Mouse (Mus musculus) adrenal gland, adult 8-10 months (tissue): ENCODE data around the gene Grifin. TPM values are rescaled to one million over a fixed set of nuclear protein-coding genes. Genes with fewer than 3 reads are reported as not detected.
A peak's percentile ranks its signal among the peaks of the same experiment; 100 is the strongest.

ENCODE experiments used
- DNase-seq: peaks from one replicate; pipeline ENCODE4 v3.0.0; 2022
- total RNA-seq, 4 experiments: library from RNA; stranded (reverse); gene quantifications; 2 replicates each; pipeline ENCODE4 v1.2.4; 2022

Gene Grifin
- total RNA-seq, 4 experiments from 2014 or later, result not detected

DNA sequence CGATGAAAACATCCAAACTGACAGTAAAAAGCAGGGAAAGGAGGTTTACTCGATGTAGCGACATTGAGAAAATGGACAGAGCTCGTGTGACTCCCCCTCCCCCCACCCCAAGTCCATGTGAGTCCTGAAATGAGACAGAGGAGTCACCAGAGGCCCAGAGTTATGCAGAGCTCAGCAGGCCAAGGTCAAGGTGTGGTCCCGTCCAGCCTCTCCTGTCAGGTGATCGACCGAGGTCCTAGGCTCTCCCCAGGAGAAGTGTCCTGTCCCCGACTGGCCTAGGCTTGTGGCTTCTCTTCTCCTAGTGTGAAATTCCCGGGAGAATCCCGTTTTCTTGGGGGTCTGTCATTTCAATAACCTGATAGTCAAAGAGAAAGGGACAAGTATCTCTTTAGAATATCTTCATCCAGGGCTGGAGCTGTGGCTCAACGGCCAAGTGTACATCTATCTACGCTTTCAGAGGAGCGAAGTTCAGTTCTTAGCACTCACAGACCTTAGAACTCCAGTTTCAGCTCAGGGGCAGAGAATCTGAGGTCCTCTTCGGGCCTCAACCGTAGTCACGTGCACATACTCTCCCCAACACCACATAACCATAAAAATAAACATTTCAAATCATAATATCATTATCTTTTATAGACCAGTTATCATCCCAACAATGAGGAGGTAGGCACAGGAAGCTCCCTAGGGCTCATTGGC is 24.4 kb upstream of the Grifin start:
- no peak for DNase-seq

DNA sequence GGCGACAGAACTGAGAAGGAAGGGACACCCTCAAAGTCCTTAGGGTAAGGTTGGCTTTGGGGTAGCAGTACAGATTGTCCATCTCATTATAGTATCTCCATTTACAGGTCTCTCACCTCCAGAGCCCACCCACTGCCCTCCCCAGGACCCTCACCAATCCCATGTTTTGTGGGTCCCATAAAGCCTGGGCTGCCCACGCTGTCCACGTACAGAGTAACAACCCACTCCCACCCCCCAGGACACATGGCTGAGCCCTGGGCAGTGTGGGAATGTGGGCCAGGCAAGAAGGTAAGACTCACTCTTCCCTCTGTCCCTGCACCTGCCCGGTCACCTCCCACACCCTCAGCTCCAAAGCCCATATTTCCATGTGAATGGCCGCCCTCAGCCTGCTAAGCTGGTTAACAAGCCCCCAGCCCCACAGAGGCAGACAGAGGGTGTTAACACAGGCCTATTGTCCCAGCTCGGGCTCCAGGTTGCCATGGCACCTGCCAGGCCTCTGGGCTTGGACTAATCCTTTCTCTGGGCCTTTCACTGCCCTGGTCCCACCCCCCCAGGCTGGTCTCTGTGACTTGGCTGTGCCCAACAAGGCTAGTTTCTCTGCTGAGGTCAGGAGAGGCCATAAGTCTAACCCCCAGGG is 19.0 kb upstream of the Grifin start:
- DNase-seq, result no peak

DNA sequence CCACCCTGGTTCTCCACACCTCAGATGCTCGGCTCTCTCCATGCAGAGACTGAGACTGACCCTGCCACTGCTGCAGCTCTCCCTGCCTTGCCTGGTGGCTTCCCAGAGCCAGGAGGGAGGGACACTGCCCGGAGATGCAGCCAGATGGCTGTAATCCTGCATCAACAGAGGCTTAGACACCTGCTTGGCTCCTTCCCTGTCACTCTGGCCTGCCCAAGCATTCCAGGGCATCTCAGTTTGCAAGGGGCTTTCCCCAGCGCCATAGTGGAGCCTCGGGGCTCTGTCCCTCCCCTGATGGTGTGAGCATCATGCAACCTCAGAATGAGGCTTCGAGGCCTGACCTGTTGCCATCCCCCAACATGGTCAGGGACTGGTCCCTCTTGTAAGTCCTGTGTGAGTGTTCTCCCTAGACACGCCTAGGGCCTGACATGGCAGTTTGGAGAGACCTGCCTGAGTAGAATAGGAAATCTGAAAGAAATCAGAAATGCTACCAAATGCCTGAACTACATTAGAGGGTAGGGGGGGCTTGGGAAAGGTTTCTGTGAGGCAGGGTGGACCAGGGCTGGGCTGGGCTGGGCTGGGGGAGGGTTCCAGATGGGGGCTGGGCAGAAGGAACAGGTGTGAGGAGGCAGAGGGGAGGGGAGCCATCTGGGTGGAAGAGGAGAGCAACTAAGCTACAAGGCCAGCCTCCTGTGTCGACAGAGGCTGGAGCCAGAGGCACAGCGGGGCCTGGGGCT is 18.3 kb upstream of the Grifin start:
- no peak for DNase-seq

DNA sequence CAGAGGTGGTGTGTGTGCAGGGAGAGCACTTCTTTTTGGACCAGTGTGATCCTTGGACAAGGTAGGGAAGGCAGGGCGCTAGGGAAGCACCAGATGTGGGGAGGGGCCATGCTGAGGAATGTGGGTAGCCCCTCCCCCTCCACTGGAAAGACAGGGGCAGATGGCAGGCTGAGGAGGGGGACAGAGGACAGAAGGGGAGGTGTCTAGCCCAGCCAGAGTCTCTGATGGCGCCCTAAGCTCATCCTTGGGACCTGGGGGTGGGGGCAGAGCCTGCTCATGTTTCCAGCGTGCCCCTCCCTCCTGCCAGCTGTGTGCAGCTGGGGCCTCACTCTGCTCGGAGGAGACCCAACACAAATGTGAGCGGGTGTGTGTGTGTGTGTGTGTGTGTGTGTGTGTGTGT is 16.7 kb upstream of the Grifin start:
- DNase-seq, result no peak

DNA sequence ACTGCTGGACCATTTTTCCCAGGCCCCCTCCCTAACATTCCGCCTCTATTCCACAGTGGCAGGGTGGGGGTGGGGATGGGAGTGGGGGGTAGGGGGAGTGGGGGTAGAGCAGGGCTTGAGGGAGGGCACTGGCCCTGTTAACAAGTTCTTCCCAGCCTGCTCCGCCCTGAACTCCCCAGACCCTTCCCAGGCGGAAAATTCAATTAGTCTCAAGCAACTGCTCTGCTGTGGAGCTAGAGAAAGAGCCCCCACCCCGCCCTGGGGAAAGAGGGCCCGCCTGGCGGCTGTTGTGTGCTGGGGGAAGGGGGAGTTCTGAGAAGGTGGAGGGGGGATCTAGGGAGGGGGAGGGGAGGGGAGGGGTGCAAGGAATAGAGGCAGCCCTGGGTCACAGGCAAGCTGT is 14.9 kb upstream of the Grifin start:
- no peak for DNase-seq

DNA sequence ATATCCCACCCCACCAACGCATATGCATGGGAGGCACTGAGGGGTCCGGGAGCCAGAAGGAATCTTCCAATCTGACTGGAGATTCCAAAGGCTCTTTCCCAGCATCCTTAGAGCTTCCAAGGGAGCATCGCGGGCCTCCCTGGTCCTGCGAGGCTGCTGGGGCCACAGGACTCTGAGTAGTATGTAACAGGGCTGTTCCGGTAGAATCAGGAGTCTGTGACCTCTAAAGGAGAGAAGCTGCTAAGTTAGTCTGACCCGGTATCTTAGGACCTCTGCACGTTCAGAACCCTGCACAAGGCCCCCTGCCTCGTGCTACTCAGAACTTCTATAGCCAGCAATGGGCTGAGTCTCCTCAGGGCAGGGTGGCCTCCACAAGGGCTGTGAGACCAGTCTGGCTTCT is 14.3 kb upstream of the Grifin start:
- DNase-seq, result no peak

DNA sequence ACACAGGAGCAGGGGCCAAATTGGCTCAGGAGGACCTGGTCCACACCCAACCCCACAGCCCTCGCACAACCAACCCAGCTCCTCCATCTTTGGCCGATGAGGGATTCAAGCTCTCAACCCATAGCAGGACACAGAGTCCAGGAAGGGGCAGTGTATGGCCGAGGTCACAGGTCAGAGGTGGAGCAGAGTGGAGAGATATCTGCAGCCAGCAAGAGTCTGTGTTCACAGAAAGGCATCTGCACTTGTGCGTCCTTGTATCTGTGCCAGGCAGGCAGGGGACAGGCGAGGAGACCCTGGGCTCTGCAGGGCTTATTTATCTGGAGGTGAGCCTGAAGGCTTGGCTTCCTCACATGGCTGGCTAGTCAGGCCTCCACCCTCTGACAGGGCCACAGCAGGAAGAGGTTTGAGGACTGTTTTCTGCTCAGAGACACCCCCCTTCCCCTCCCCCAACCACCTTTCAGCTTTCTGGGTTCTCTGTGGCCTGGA is 10.6 kb upstream of the Grifin start:
- DNase-seq, result peak; percentile 43

DNA sequence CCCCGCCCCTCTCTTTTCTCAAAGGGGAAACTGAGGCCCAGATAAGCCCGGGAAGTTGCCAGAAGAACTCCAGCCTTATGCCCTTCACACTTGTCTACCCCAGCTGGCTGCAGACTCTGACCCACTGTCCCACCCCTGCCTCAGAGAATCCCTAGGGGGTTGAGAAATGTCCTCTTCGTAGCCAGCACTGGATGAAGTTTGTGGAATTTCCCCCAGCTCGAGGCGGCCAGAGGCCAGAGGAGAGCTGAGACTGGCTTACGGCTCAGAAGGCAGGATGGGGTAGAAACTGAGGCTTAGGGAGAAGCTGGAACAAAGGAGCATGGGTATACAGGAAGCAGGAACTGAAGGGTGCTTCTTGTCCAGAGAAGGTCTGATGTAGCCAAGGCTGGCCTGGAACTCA is 7.7 kb upstream of the Grifin start:
- DNase-seq, result peak; percentile 20

DNA sequence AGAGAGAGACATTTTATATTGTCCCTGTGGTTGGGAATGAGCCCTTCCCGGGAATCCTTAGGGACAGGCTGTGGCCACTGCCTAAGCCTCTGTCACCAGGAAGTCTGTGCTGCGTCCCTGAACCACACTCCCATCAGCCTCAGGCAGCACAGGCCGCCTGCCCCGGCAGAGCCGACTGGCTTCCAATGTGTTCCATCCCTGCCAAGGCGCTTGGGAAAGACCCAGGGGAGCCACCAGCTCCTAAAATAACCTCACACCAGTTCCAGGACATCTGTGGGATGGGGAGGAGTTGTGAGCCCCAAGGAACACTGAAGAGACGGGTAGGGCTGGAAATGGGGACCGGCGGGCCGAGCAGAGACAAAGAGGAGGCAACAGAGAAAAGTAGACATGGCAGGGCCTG is 6.8 kb upstream of the Grifin start:
- DNase-seq, result peak; percentile 45

DNA sequence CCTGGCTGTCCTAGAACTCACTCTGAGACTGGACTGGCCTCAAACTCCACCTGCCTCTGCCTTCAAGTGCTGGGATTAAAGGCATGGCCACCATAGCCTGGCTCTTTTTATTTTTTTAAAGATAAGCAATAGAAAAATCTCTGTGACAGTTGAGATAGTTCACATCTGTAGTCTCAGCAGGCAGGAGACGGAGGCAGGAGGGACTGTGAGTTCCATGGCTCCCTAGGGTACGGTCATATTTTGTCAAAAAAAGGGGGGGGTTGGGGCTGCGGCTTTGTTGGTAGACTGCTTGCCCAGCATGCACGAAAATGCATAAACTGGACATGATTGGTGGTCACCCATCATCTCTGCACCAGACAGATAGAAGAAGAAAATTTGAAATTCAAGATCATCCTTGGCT is 6.3 kb upstream of the Grifin start:
- DNase-seq, result no peak

DNA sequence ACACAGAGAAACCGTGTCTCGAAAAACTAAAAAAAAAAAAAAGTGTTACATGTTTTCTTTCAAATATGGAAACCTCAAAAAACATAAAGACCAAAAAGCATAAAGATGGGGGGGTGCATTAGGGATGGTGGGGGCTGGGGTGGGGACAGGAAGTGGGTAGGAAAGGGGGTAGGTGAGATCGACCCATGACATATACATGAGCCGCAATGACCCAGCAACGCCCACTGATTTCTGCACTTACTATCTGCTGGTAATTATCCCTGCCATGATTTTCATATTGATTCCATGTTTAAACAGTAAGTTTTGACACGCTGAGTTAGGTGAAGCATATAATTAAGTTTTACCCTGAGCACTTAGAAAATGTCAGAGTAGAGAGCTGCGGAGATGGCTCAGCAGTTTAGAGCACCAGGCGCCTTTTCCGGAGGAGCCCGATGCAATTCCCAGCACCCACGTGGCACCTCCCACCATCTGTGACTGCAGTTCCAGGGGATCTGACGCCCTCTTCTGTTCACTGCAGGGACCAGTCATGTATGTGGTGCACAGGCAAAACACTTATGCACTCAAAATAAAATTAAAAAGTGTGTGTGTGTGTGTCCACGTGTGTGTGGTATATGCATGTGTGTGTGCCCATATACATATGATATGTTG is 5.5 kb upstream of the Grifin start:
- DNase-seq, result no peak

DNA sequence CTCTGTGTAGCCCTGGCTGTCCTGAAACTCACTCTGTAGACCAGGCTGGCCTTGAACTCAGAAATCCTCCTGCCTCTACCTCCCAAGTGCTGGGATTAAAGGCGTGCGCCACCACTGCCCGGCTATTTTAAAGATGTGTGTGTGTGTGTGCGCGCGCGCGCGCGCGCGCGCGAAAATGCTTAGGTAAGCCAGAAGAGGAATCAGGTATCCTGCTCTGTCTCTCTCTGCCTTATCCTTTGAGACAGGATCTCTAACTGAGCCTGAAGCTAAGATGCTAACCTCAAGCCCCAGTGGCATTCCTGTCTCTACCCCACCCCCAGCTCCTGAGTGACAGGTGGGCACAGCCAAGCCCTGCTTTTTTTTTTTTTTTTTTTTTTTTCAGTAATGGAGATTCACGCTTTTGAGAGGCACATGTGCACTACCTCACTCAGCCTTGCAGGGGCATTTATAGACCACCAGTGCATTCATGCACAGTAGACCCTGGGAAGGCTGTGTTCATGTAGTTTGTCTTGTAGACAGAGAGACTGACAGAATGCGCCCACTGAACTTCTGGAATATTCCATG is 4.2 kb upstream of the Grifin start:
- no peak for DNase-seq

DNA sequence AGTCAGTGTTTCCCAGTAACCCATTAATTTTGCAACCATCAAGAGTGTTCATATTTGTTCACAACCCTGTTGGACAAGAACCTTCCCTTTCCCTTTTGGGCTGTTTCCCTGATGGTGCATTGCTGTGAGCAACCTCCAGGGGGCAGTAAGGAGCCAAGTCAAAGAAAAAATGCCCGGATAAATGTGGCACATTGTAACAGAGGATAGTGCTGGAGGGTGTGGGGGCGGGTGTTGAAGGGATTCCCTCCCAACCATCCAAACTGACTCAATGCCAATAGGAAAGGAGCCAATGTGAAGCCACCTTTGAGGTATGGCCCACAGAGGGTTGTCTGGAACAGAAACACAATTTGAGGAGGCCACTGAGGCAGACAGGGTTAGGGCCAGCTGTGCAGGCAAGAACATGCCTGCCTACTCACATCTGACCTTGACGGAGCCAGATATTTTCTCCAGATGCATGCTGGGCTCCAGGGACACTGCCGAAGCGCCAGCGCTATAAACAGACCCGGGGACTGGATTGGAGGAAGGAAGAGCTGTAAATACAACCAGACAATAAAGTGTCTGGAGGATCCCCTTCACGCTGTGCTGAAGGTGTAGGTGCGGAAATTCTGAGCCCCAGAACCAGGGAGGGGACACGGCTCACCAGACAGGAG is 3.6 kb upstream of the Grifin start:
- DNase-seq, result peak; percentile 36

DNA sequence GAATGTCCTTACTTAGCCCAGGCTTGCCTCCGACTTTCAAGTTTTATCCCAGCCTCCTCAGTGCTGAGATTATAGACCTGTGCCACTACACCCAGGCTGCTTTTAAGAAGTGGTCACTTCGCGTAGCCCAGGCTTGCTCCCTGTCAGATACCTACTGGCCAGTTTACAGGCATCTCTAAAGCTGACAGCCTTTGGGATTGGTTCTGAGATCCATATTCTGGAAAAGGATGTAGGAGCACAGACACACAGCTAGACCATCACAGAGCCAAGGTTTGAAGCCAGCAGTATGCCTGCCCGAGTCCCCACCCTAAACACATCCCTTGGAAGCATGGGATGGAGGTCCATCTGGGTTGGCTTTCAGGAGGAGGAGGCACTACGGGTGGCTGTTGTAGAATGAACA is 2.9 kb upstream of the Grifin start:
- DNase-seq, result no peak

DNA sequence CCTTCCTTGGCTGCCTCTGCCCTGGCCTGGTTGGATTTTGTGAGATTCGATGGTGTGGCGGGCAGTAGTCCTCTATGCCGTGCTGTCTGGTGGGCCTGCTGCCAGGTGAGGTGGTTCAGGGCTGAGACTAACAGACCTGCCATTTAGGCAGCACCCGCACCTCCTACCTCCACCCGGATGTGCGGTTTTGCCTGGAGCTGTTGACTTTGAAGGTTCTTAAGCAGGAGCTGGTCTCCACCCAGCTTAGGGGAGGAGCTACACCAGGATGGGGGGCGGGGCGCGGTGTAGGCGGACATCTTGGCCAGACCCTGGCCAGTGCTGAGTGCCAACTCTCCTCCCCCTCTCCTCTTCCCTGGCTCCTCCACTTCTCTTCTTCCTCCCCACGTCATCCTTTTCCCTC is 2.5 kb upstream of the Grifin start:
- peak; percentile 31 for DNase-seq

DNA sequence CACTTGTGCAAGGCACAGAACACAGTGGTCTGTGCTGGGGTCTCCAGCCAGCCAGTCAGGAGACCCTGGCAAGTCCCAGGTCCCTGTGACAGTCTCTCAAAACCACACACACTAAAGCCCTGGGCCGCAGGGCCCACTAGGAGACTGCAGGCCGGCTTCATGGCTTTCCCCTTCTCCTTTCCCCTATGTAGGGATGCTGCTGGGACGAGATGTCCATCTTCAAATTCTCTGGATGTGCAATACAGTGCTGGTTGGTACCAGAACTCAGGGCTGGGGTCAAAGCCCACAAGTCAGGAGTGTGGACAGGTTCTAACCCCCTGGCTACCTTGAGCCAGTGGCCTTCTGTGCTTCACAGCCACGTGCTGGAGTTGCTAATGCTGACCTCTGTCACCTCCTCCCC is 1.4 kb upstream of the Grifin start:
- DNase-seq, result no peak

DNA sequence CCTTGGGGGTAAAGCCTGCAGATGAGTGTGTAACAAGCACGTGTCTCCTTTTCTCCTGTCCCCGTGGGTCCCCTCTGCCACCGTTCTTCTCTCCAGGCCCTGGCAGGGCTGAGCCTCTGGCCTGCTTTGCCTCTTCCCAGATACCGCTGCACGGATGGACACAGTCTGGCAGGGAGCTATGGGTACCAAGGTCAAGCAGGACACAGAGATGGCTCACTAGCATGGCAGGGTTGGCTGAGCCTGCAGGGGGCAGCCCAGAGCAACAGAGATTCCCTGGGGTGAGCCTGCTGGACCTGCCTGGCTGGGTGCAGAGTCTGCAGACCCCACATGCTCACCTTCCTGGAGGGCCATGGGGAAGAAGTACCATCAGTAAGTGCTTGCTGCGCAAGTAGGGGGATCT is 985 bp upstream of the Grifin start:
- DNase-seq, result peak; percentile 41

DNA sequence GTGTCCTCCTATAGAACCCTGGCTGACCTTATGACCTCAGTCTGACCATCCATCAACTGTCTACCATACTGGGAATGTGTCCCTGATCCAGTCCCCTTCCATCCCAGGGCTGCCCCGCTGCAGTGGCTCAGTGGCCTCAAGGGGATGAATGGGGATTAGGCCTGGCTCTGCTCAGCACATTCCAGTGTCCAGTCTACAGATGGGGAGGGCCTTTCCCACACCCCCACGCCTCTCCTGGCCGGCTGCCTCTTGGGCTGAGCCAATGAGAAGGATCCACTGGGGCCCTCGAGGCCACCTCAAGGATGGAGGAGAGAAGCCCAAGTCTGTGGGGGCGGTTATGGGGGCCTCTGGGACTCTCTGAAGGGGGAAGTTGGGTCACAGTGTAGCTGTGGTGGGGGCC is 580 bp upstream of the Grifin start:
- no peak for DNase-seq

DNA sequence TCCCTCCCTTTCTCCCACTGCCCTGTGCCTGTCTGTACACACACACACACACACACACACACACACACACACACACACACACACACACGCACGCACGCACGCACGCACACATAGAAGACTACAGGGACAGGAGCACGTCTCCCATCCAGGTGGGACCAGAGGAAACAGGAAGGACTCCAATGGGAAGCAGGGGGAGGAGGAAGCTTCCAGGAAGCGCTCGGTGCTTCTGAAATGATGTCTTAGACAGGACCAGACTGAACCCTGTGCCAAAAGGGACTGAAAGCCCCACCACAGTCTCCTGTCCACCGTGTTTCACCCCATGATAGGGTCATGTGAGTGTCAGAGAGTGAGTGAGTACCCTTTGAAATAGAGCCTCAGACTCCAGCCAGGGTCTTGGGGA is 2.3 kb downstream of the Grifin start:
- DNase-seq, result no peak

DNA sequence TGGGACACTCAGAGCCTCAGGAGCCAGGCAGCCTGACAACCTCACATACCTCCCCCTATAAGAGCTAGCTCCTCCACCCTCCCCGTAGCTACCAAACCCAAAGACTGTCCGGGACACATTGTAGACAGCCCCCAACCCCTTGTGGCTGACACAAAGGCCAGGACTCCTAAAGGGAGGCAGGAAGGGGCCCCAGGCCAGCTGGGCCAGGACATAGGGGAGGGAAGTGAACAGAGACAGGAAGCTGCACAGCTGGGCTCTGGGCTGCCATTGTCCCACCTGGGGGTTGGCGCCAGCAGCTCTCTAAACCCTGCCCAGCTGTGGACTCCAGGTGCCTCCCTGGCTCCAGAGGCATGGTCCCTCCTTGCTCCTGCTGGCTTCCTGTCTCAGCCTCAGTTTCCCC is 8.0 kb downstream of the Grifin start:
- no peak for DNase-seq

DNA sequence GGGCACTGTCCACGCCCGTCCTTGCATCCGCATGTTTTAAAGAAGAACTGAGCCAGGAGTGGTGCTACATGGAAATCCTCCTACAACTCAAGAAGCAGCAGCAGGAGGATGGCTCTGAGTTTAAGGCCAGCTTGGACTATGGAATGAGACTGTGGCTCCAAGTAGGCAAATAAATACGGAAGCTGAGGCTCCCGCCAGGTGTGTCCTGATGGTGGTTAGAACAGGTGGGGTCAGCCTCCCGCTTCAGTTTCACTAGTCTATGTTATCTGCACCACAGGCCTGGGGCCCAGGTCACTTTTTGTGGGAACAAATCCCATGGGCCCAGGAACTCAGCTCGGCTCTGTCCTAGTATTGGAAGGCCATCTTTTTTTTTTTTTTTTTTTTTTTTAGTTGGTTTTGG is 11.2 kb downstream of the Grifin start:
- no peak for DNase-seq

DNA sequence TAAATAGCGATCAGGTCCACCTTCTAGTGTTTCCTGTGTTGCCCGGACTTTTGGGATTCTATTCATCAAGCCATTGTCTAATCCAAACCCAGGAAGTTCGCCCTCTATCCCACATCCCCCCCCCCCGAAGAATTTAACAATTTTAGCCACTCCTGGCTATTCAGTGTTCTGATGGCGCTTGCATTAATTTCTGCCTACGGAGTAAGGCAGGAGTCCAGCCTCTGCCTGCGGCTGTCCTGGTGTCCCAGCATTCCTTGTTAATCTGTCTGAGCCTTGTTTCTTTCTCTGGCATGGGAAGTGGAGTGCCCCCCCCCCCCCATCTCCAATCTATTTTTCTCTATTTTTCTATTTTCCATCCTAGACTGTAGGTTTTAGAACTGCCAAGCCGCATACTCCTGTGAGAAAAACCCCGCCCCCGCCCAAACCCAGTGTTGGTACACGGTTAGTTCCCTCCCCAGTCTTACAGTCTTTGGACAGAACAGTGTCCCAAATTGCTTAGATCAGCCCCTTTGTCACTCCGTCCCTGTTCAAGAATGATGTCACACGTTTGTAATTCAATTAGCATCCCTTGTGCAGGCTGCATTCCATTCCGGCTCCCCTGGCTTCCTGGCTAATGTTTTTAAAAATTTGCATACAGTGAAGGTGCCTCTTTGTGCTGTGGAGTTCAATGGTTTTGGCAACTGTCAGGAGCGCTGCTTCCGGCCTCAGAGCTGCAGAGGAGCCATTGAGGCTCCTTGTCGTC is 15.4 kb downstream of the Grifin start:
- no peak for DNase-seq
